Mouse (Mus musculus) right cerebral cortex, postnatal 36 days (tissue): ENCODE data around the gene Cmip.

ENCODE experiments used
- DNase-seq, 2 experiments: peaks; one replicate each; pipeline ENCODE4 v3.0.0; 2022; ENCODE audit warnings: low spot score in 2 of 2, mixed read lengths in 1 of 2

Gene Cmip

GRCm38 (mm10) chr8:117464525-117464924 lies 207.7 kb downstream of the Cmip start:
- no peak for DNase-seq

DNA sequence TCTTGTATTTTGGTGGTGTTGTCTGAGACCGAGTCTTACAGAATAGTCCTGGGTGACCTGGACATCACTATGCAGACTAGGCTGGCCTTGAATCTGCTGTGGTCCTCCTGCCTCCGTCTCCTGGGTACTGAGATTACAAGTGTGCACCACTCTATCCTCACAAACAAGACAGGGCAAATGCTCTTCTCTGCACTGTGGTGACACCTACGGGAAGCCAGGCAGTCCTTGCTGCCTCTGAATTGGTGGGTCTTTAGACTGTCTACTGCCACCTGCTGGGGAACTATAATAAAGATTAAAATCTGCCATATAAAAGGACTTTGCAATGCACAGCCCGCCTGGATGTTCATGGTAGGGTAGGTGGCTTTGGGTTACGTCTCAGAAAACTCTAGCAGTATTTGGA lies 208.4 kb downstream of the Cmip start:
- peak in 1 of 2 experiments; percentile 51 for DNase-seq

GRCm38 (mm10) chr8:117467466-117467865 lies 210.6 kb downstream of the Cmip start:
- DNase-seq, result no peak

DNA sequence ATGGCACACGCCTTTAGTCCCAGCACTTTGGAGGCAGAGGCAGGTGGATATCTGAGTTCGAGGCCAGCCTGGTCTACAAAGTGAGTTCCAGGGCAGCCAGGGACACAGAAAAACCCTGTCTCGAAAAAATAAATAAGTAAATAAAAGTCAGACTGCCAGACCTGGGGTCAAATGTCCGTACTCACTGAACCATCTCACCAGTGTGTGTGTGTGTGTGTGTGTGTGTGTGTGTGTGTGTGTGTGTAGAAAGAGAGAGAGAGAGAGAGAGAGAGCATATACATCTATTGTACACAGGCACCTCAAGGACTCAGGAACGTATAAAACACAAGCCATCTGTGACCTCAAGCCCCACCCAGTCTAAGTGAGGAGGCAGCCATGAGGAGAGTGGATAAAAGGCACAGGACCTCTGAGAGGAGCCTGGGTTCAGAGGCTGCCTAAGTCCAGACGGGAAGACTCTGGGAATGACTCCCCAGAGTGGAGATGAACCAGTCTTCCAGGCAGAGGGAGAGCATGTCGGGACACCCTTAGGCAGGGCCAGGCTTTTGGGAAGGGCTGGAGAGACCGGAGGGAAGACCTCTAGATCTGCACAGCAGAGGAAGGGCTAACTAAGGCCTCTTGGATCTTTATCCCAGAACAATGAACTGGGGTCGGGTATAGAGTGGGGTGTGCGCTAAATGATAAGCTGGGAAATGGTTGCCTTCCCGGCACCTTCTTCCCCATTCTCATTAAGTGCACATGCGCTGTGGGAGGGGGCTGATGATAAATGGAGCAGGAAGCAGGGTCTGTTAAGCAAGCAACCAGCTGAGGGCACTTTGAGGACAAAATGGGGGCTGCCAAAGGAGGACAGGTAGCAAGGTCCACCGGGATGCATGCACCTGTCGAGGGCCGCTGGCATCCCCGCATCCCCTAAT lies 212.8 kb downstream of the Cmip start:
- DNase-seq, result no peak

DNA sequence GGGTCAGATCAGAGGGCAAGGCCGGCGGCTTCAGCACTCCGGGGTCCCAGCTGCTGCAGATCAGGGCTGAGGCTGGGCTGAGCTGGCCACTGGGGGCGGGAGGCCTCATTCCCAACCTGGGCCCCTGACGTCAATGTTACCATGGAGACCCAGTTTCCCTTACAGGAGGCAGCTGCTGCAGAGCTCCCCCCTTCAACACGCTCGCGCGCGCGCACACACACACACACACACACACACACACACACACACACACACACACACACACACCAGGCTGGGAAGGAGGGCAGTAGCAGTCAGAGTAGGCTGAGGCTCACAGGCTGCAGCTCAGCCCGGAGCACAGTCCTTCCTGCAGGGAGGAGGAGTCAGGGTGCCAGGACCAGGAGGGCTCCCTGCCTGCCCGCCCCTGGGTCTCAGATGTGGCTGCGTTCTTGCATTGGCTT lies 213.5 kb downstream of the Cmip start:
- DNase-seq, result peak; percentile 85 to 91

GRCm38 (mm10) chr8:117471174-117471573 lies 214.3 kb downstream of the Cmip start:
- DNase-seq, result peak; percentile 59 to 67

- no peak for DNase-seq
Measured at GRCm38 (mm10) chr8:117471655-117472054, 214.8 kb downstream of the Cmip start.

DNA sequence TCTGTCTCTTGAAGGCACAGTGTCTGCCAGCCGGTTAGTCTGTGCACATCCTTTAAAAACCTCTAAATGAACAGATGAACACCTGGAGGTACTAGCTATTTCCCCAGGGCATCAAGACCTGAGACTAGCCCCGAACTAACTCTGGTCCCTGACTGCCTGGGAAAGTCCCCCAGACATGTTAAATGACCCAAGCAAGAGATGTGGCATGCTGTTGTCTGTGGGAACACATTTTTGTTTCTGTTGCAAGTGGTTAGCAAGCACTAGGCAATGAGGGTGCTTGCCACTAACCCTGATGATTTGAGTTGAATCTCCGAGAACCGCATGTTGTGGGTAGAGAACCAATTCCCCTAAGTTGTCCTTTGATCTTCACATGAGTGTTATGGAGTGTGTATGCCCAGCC lies 215.5 kb downstream of the Cmip start:
- no peak for DNase-seq

GRCm38 (mm10) chr8:117474944-117475343 lies 218.1 kb downstream of the Cmip start:
- peak; percentile 79 to 80 for DNase-seq

GRCm38 (mm10) chr8:117475819-117476218 lies 219.0 kb downstream of the Cmip start:
- DNase-seq, result no peak

- DNase-seq, result no peak
Measured at GRCm38 (mm10) chr8:117478082-117478481, 221.2 kb downstream of the Cmip start.

GRCm38 (mm10) chr8:117479996-117480395 lies 223.1 kb downstream of the Cmip start:
- no peak for DNase-seq

GRCm38 (mm10) chr8:117480516-117480915 lies 223.7 kb downstream of the Cmip start:
- DNase-seq, result no peak

- DNase-seq, result no peak
Measured at GRCm38 (mm10) chr8:117481830-117482229, 225.0 kb downstream of the Cmip start.

- DNase-seq, result no peak
Measured at GRCm38 (mm10) chr8:117484731-117485130, 227.9 kb downstream of the Cmip start.

GRCm38 (mm10) chr8:117485316-117485715 lies 228.5 kb downstream of the Cmip start:
- no peak for DNase-seq

DNA sequence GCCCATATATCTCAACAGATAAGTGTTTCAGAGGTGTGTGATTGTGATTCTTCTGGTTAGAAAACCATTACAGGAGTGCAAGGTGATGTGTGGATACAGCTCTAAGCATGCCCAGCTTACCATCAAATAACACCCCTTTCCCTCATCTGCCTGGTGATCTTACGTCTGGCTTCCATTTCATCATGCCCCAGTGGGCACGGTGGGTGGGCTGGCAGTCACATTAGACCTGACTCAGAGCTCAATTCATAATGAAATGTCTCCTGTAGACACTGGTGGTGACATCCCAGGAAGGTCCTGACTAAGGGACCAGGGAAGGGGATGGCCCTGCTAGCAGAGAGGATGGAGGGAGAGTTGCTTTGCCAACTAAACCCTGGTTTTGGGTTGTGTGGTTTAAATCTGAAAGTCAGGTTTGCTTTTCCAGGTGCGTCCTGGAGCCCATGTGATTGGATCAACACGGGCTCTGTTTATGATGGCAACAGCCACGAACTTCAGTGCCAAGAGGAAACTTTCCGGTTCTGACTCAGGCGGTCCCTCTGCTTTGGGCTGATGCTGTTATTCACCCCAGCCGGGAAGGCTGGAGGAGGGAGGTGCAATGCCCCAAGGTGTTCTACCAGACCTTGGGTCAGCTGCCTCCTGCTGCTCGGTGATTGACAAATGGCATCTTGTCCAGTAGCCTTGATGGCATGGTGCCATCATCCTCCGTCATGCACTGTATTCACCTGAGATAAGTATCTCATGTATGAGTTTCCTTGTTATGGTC lies 231.6 kb downstream of the Cmip start:
- no peak for DNase-seq

DNA sequence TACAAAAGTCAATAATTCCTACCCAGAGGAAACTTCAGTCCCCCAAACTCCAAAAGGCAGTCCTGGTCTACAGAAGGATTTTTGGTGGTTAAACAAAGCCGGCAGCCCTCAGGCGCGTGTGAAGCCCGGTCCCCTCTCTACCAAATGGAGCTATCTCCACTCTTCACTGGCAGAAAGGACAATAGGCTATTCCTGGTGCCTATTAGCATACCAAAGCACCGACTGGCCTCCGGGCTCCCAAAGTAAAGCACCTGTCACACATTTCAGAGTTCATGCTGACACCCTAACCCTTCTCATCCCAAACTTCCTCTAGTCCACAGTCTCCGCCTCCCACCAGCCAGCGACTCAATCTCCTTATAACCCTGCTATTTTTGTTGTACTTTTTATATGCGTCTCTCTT lies 236.7 kb downstream of the Cmip start:
- DNase-seq, result no peak

- no peak for DNase-seq
Measured at GRCm38 (mm10) chr8:117494874-117495273, 238.0 kb downstream of the Cmip start.

GRCm38 (mm10) chr8:117498179-117498914 lies 241.5 kb downstream of the Cmip start, which contains the start of gene Plcg2:
TSS of gene Plcg2 (plus strand) at chr8:117498291.
- no peak for DNase-seq

DNA sequence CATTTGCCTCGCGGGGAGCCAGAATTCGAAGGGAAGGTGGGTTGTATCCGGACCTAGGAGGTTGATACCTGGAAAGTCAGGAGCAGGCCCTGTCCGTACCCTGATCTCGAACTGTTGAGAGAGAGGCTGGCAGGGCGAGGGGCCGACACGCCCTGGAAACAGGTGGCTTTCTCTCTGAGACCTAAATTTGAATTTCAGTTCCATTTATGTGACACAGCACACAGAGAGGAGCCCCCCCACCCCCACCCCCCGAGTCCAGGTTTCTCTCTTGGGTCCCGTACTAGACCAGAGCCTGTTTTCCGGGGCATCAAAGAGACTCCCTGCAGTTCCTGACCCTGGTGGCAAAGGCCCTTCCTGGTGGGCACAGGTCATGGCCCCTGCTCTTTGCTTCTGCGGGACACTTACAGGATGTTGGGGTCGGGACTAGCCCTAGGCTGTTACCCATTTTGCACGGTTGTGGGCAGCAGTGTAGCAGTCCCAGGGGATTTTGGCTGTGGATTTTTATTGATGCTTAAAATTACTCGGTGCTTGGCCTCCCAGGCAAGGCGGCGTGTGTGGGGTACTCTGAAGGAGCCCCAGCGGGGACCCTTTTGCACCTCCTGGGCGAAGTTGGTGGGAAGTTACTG lies 242.2 kb downstream of the Cmip start:
- DNase-seq, result no peak
